30 mouse cellular contexts compared by ENCODE assay signal in genomic region chr19:28934897-28935296, GRCm38 (mm10). TPM values are rescaled to one million over a fixed set of nuclear protein-coding genes. Genes with fewer than 3 reads are reported as not detected.
DNase-seq lines count a peak whose midpoint lies in the region; ATAC-seq lines count a peak whose summit lies in the region.
"Had no signal": no experiment of that assay in that cellular context is flagged by ENCODE, and none has a peak within 500 bp of the region (broad histone marks: within the 10 kb centered on the region; RNA-seq: fewer than 3 reads in every experiment).

No protein-coding gene starts in this region.

- DNase-seq in adrenal gland, postnatal 10 days = peak; percentile 65
- peak; percentile 58 to 72 for DNase-seq in adrenal gland, postnatal 36 days
- DNase-seq in lung, adult 18-20 months = no peak
- DNase-seq in lung, postnatal 25 days (ENCODE audit: low spot score) = no peak
- no peak for DNase-seq in embryo, embryonic 10 days (ENCODE audit: low spot score)
- DNase-seq: cerebellum, adult 11 months; cerebellum, adult 2 months; cerebellum, adult 9-11 months; cerebellum, postnatal 25 days; embryo, embryonic 11 days; gastrocnemius, postnatal 14 days; heart, adult 18-20 months; heart, postnatal 14 days; heart, postnatal 4 days; kidney, adult 18-20 months had no signal

- no peak for ATAC-seq in megakaryocyte, adult 5-6 weeks (ENCODE audit: poor library complexity, severe bottlenecking)
- ATAC-seq: CD4-positive, CD25-positive, alpha-beta regulatory T cell, adult 4 months; forebrain, embryonic 15.5 days; hindbrain, postnatal 0 days; inflammation-experienced regulatory T-cells, adult 6 months; intestine, embryonic 16.5 days had no signal

- peaks cover 41% of the 10 kb centered on the region for H3K4me1 ChIP-seq in megakaryocyte, embryonic 14.5 days
- H3K4me1 ChIP-seq: embryonic facial prominence, embryonic 13.5 days; forebrain, embryonic 12.5 days; forebrain, embryonic 15.5 days had no signal

- H3K27me3 ChIP-seq in megakaryocyte, embryonic 14.5 days (replicated peaks) = no peaks in the 10 kb centered on the region
- H3K27me3 ChIP-seq: embryonic facial prominence, embryonic 13.5 days; forebrain, embryonic 12.5 days; forebrain, embryonic 15.5 days; heart, embryonic 13.5 days had no signal

- no peaks in the 10 kb centered on the region for H3K36me3 ChIP-seq in megakaryocyte, embryonic 14.5 days (replicated peaks; ENCODE audit: low read length)
- H3K36me3 ChIP-seq: embryonic facial prominence, embryonic 10.5 days; embryonic facial prominence, embryonic 13.5 days; forebrain, embryonic 12.5 days; forebrain, embryonic 15.5 days; heart, embryonic 10.5 days; heart, embryonic 13.5 days had no signal

- peaks cover 9% of the 10 kb centered on the region; the same call in 1 of the 2 replicates for H3K9me3 ChIP-seq in megakaryocyte, embryonic 14.5 days
- H3K9me3 ChIP-seq: embryonic facial prominence, embryonic 10.5 days; embryonic facial prominence, embryonic 13.5 days; forebrain, embryonic 12.5 days; forebrain, embryonic 15.5 days; heart, embryonic 10.5 days; heart, embryonic 13.5 days had no signal

- H3K4me3 ChIP-seq in megakaryocyte, embryonic 14.5 days (replicated peaks) = peak overlapping the region; percentile 9
- H3K4me3 ChIP-seq: embryonic facial prominence, embryonic 10.5 days; embryonic facial prominence, embryonic 13.5 days; erythroblast, embryonic 14.5 days; forebrain, embryonic 12.5 days; forebrain, embryonic 15.5 days; heart, embryonic 10.5 days; heart, embryonic 13.5 days had no signal

RNA-seq across cellular contexts. Expression of gene Plpp6, which starts 28.9 kb away (rescaled TPM):
- 5.6 and 7.0 TPM in 2 replicates for polyA plus RNA-seq in megakaryocyte, embryonic 14.5 days (2012; ENCODE audit: insufficient read depth, low replicate concordance)
- total RNA-seq in megakaryocyte, adult 5-6 weeks (2015) = 15.6 and 16.1 TPM in 2 replicates
- total RNA-seq in megakaryocyte, adult 5-6 weeks (2017) = 6.7 and 7.2 TPM in 2 replicates
- total RNA-seq in adrenal gland, postnatal 10 days (2021) = 10 to 100 TPM; 20.7 to 22.7 TPM
- total RNA-seq in adrenal gland, postnatal 36 days (2021) = 10 to 100 TPM; 25.4 to 43.7 TPM

RNA-seq across cellular contexts. Expression of gene 4430402I18Rik, which starts 32.7 kb away (rescaled TPM):
- polyA plus RNA-seq in megakaryocyte, embryonic 14.5 days (2012; ENCODE audit: insufficient read depth, low replicate concordance) = not detected in 2 replicates
- total RNA-seq in megakaryocyte, adult 5-6 weeks (2015) = 0.11 TPM in 1 of 2 replicates, not detected in the other
- total RNA-seq in megakaryocyte, adult 5-6 weeks (2017) = 0.11 TPM in 1 of 2 replicates, not detected in the other
- total RNA-seq in adrenal gland, postnatal 10 days (2021) = 10 to 100 TPM in 1 of 2 experiments, 1 to 10 TPM in 1; 9.4 to 15.8 TPM
- 1 to 10 TPM; 3.2 to 8.6 TPM for total RNA-seq in adrenal gland, postnatal 36 days (2021)
- total RNA-seq: common myeloid progenitor, adult 5-6 weeks; MEL had no signal
- polyA plus RNA-seq: erythroblast, embryonic 14.5 days; inflammation-experienced regulatory T-cells, adult 6 months had no signal

RNA-seq across cellular contexts. Expression of gene Cdc37l1, which starts 55.3 kb away (rescaled TPM):
- polyA plus RNA-seq in megakaryocyte, embryonic 14.5 days (2012; ENCODE audit: insufficient read depth, low replicate concordance) = 2.2 and 2.4 TPM in 2 replicates
- total RNA-seq in megakaryocyte, adult 5-6 weeks (2015) = 25.6 and 33.3 TPM in 2 replicates
- 28.3 and 39.9 TPM in 2 replicates for total RNA-seq in megakaryocyte, adult 5-6 weeks (2017)
- 10 to 100 TPM; 31.8 to 39.0 TPM for total RNA-seq in adrenal gland, postnatal 10 days (2021)
- total RNA-seq in adrenal gland, postnatal 36 days (2021) = 10 to 100 TPM; 43.4 to 52.5 TPM

Comparison
In these comparisons a context has a peak if more than half of its experiments do, and no peak if none do; other contexts are left out.
1. DNase-seq: peak in adrenal gland, postnatal 10 days (single experiment) and adrenal gland, postnatal 36 days (2 of 2); none in lung, adult 18-20 months (0 of 2), lung, postnatal 25 days (single experiment) and embryo, embryonic 10 days (single experiment).